Mouse (Mus musculus) adrenal gland, adult 2 months (tissue): ENCODE results near the gene Kif27. TPM values are rescaled to one million over a fixed set of nuclear protein-coding genes. Genes with fewer than 3 reads are reported as not detected.

ENCODE experiments used
- DNase-seq: peaks from one replicate; pipeline ENCODE4 v3.0.0; 2021
- polyA plus RNA-seq: library from polyadenylated mRNA; depleted of rRNA; stranded (reverse); fragments of >200 nt; gene quantifications from 2 replicates; pipeline ENCODE4 v1.2.3, GENCODE M21; 2012
- total RNA-seq, 2 experiments: library from RNA; stranded (reverse); gene quantifications; 2 replicates each; pipeline ENCODE4 v1.2.3; 2021

Kif27 gene
- total and polyA plus RNA-seq, 3 experiments = 0.11 to 1.1 (median 0.63) TPM

- DNase-seq = no peak
Observed at GRCm38 (mm10) chr13:58364353-58365175, 5.6 kb upstream of the Kif27 start.

- DNase-seq = no peak
Observed at GRCm38 (mm10) chr13:58359304-58359653, 357 bp upstream of the Kif27 start.

- DNase-seq = no peak
Observed at GRCm38 (mm10) chr13:58352996-58353395, 5.9 kb downstream of the Kif27 start.

- peak; percentile 9 for DNase-seq
Observed at GRCm38 (mm10) chr13:58350606-58351005, 8.3 kb downstream of the Kif27 start.

- no peak for DNase-seq
Observed at GRCm38 (mm10) chr13:58344505-58344904, 14.4 kb downstream of the Kif27 start.

- no peak for DNase-seq
Observed at GRCm38 (mm10) chr13:58337456-58337855, 21.5 kb downstream of the Kif27 start.

- no peak for DNase-seq
Observed at GRCm38 (mm10) chr13:58334116-58334515, 24.8 kb downstream of the Kif27 start.

GRCm38 (mm10) chr13:58317768-58318167 is 41.2 kb downstream of the Kif27 start:
- no peak for DNase-seq

- no peak for DNase-seq
Observed at GRCm38 (mm10) chr13:58314991-58315390, 43.9 kb downstream of the Kif27 start.

- no peak for DNase-seq
Observed at GRCm38 (mm10) chr13:58313758-58314157, 45.2 kb downstream of the Kif27 start.

GRCm38 (mm10) chr13:58311351-58311750 is 47.6 kb downstream of the Kif27 start:
- peak; percentile 70 for DNase-seq

GRCm38 (mm10) chr13:58309499-58309898 is 49.4 kb downstream of the Kif27 start:
- no peak for DNase-seq

- DNase-seq = no peak
Observed at GRCm38 (mm10) chr13:58307453-58307852, 51.5 kb downstream of the Kif27 start.

GRCm38 (mm10) chr13:58305230-58305629 is 53.7 kb downstream of the Kif27 start:
- no peak for DNase-seq

- no peak for DNase-seq
Observed at GRCm38 (mm10) chr13:58302421-58303145, 56.3 kb downstream of the Kif27 start.

- no peak for DNase-seq
Observed at GRCm38 (mm10) chr13:58301961-58302360, 57.0 kb downstream of the Kif27 start.

GRCm38 (mm10) chr13:58298756-58299155 is 60.2 kb downstream of the Kif27 start:
- no peak for DNase-seq

- no peak for DNase-seq
Observed at GRCm38 (mm10) chr13:58295582-58295981, 63.3 kb downstream of the Kif27 start.

GRCm38 (mm10) chr13:58292811-58293210 is 66.1 kb downstream of the Kif27 start:
- no peak for DNase-seq

GRCm38 (mm10) chr13:58289308-58289707 is 69.6 kb downstream of the Kif27 start:
- DNase-seq = no peak

GRCm38 (mm10) chr13:58287822-58288221 is 71.1 kb downstream of the Kif27 start:
- DNase-seq = peak; percentile 80

GRCm38 (mm10) chr13:58283466-58283865 is 75.5 kb downstream of the Kif27 start:
- no peak for DNase-seq

GRCm38 (mm10) chr13:58281936-58282335 is 77.0 kb downstream of the Kif27 start:
- peak; percentile 19 for DNase-seq
